Mouse (Mus musculus) ovary, adult 18-20 months (tissue): ENCODE measurements around the gene Rbm28.
A peak's percentile ranks its signal among the peaks of the same experiment; 100 is the strongest.
"Not testable (repeated sequence)": the region's sequence is repeated elsewhere in the genome, so short reads cannot be mapped to it uniquely, and the experiment has no call there.

Experiments used
- DNase-seq: peaks from one replicate; pipeline ENCODE4 v3.0.0; 2022; ENCODE audit warnings: low spot score, mixed read lengths

The Rbm28 gene

GRCm38 (mm10) chr6:29193961-29194750, 29.4 kb upstream of the Rbm28 start:
- DNase-seq = no peak

GRCm38 (mm10) chr6:29187936-29188335, 23.1 kb upstream of the Rbm28 start:
- no peak for DNase-seq

GRCm38 (mm10) chr6:29179843-29180242, 15.0 kb upstream of the Rbm28 start:
- no peak for DNase-seq

GRCm38 (mm10) chr6:29178888-29179658, 14.3 kb upstream of the Rbm28 start, which contains the start of gene Prrt4:
Gene Prrt4 (minus strand): TSS chr6:29179584.
- DNase-seq = peak; percentile 69

- no peak for DNase-seq
Observed at GRCm38 (mm10) chr6:29177901-29178879, 13.4 kb upstream of the Rbm28 start.

- no peak for DNase-seq
Observed at GRCm38 (mm10) chr6:29175113-29175512, 10.3 kb upstream of the Rbm28 start.

- no peak for DNase-seq
Observed at GRCm38 (mm10) chr6:29174368-29174767, 9.6 kb upstream of the Rbm28 start.

- peak; percentile 54 for DNase-seq
Observed at GRCm38 (mm10) chr6:29170952-29171388, 6.2 kb upstream of the Rbm28 start.

GRCm38 (mm10) chr6:29170063-29170921, 5.5 kb upstream of the Rbm28 start:
- no peak for DNase-seq

- DNase-seq = no peak
Observed at GRCm38 (mm10) chr6:29169675-29170062, 4.9 kb upstream of the Rbm28 start.

- no peak for DNase-seq
Observed at GRCm38 (mm10) chr6:29168871-29169270, 4.1 kb upstream of the Rbm28 start.

- DNase-seq = no peak
Observed at GRCm38 (mm10) chr6:29166196-29166595, 1.4 kb upstream of the Rbm28 start.

- DNase-seq = not testable (repeated sequence)
Observed at GRCm38 (mm10) chr6:29161291-29161690, 3.5 kb downstream of the Rbm28 start.

- DNase-seq = no peak
Observed at GRCm38 (mm10) chr6:29160786-29161185, 4.0 kb downstream of the Rbm28 start.

- DNase-seq = no peak
Observed at GRCm38 (mm10) chr6:29156326-29156725, 8.5 kb downstream of the Rbm28 start.

- DNase-seq = no peak
Observed at GRCm38 (mm10) chr6:29150001-29150400, 14.8 kb downstream of the Rbm28 start.

GRCm38 (mm10) chr6:29147407-29148010, 17.3 kb downstream of the Rbm28 start:
- DNase-seq = no peak

GRCm38 (mm10) chr6:29146641-29147040, 18.2 kb downstream of the Rbm28 start:
- DNase-seq = no peak

- no peak for DNase-seq
Observed at GRCm38 (mm10) chr6:29145456-29146307, 19.1 kb downstream of the Rbm28 start.

GRCm38 (mm10) chr6:29144971-29145370, 19.8 kb downstream of the Rbm28 start:
- no peak for DNase-seq
